Mouse (Mus musculus) embryonic facial prominence, embryonic 12.5 days (tissue): Measurements from ENCODE around the gene Fndc9. TPM values are rescaled to one million over a fixed set of nuclear protein-coding genes. Genes with fewer than 3 reads are reported as not detected.

Experiments
- ATAC-seq: fragments of 200-750 bp; cut with Nextera tagmentation; 2 replicates; pipeline ENCODE4 v1.8.0; 2017; ENCODE audit not compliant: insufficient number of reproducible peaks, insufficient read depth, low FRiP score, low TSS enrichment
- H3K27ac ChIP-seq: fragments of 300-500 bp; sonication (generic); 2 replicates; pipeline ENCODE4 v1.5.1; 2016; ENCODE audit warnings: mild to moderate bottlenecking
- H3K27me3 ChIP-seq: fragments of 300-500 bp; sonication (generic); 2 replicates; pipeline ENCODE4 v1.6.1; 2016; ENCODE audit warnings: mild to moderate bottlenecking, moderate library complexity
- H3K36me3 ChIP-seq: fragments of 300-500 bp; sonication (generic); 2 replicates; pipeline ENCODE4 v1.6.1; 2016; ENCODE audit warnings: mild to moderate bottlenecking
- H3K4me1 ChIP-seq: fragments of 300-500 bp; sonication (generic); 2 replicates; pipeline ENCODE4 v1.6.1; 2016
- H3K4me2 ChIP-seq: fragments of 300-500 bp; sonication (generic); replicated peaks from 2 replicates; pipeline ENCODE4 v1.6.1; 2016; ENCODE audit warnings: mild to moderate bottlenecking, moderate library complexity
- H3K4me3 ChIP-seq: fragments of 300-500 bp; sonication (generic); 2 replicates; pipeline ENCODE4 v1.5.1; 2016; ENCODE audit warnings: mild to moderate bottlenecking
- H3K9ac ChIP-seq: fragments of 300-500 bp; sonication (generic); 2 replicates; pipeline ENCODE4 v1.6.1; 2016; ENCODE audit warnings: mild to moderate bottlenecking, moderate library complexity
- H3K9me3 ChIP-seq: fragments of 300-500 bp; sonication (generic); 2 replicates; pipeline ENCODE4 v1.6.1; 2016; ENCODE audit warnings: mild to moderate bottlenecking, moderate library complexity
- WGBS: fragments of 180-500 bp; shearing (Covaris S2); methylation state at CpG from one replicate; pipeline ENCODE4 v1.1.7; 2016; 5-methylcytosine and 5-hydroxymethylcytosine counted together
- polyA plus RNA-seq: library from polyadenylated mRNA; unstranded; fragments of >200 nt; fragmentation: Nextera tagmentation; extraction: Ambion mirVana; gene quantifications from 2 replicates; pipeline ENCODE4 v1.2.1, GENCODE M21; 2016

Gene Fndc9
- polyA plus RNA-seq, 1 experiment from 2014 or later = 0.12 TPM

DNA sequence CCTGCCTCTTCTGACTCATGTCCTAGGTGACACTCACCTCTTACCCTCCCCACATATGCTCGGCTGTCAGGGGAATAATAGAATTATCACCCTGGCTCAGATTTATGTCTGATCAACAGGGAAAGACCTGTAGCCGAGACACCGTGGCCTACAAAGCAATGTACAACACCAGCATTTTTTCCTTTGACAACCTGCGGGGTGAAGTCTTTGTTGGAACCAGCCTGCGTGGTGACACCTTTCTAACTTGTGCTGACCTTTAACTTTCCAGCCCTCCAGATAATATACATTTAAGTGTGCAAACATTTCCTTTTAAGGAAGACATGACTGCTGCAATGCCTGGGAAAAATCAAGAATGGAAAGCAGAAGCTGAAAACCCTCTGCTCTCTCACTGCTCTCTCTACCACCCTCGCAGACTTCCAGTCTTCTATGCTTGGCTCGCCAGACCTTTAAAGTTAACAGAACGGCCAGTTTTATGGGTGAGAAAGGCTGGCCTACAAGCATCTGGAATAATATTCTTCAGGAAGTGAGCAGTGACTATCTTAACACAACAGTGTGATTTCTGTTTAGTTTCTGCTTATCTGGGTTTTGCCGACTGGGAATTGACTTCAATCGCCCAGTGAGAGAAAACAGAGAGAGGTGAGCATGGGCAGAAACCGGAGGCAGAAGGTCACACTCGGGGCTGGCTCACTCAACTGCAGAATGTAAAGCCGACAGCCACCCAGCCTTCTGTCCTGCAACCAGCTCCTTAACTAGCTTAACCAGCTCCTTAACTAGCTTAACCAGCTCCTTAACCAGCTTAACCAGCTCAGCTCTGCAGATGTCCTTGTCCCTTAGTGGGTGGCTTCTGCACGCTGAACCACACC, 20.7 kb upstream of the Fndc9 start:
- Histone ChIP-seq H3K9me3 (no peaks in the 10 kb centered on the region), H3K4me1 (peaks cover 34% of the 10 kb centered on the region), H3K36me3 (no peaks in the 10 kb centered on the region), H3K9ac (0 out of 2 replicates have a peak overlapping the region, but pooled peaks have one; percentile 4), H3K4me3 (no peak overlapping the region), H3K4me2 (no peak overlapping the region), H3K27me3 (no peaks in the 10 kb centered on the region), H3K27ac (peak overlapping the region; percentile 91)
- WGBS = 44% methylated on average over 14 of the region's 14 CpGs
- no peak for ATAC-seq

DNA sequence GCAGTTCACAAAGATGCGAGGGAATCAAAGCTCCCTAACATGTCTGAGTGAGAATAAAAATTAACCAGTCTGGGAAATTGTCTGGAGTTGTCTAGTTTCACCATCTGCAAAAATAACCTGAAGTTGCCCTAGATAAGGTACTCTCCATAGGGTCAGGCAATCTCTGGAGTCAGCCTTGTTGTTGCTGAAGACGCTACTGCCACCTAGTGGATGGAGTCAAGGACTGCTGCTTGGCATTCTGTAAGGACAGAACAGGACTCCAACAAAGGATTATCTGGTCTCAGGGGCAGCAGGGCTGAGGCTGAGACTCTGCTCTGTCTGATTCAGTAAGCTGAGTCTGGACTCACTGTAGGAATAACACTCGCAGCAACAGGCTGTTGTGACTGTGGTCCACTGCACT, 20.0 kb upstream of the Fndc9 start:
- WGBS = 17% methylated on average over 3 of the region's 3 CpGs
- Histone ChIP-seq H3K27ac (peak overlapping the region; percentile 91), H3K4me1 (peaks cover 38% of the 10 kb centered on the region), H3K9ac (no peak overlapping the region), H3K36me3 (no peaks in the 10 kb centered on the region), H3K9me3 (no peaks in the 10 kb centered on the region), H3K4me3 (no peak overlapping the region), H3K4me2 (no peak overlapping the region), H3K27me3 (no peaks in the 10 kb centered on the region)
- no peak; the same call in 1 of the 2 replicates for ATAC-seq

- ATAC-seq = no peak
- no peaks in the 10 kb centered on the region for H3K27me3 ChIP-seq
Measured at GRCm38 (mm10) chr11:46216669-46217068, 18.7 kb upstream of the Fndc9 start.

GRCm38 (mm10) chr11:46217686-46218085, 17.6 kb upstream of the Fndc9 start:
- H3K9ac ChIP-seq = no peak overlapping the region
- H3K27ac ChIP-seq = no peak overlapping the region
- H3K4me2 ChIP-seq = no peak overlapping the region
- ATAC-seq = no peak
- H3K9me3 ChIP-seq = no peaks in the 10 kb centered on the region
- no peaks in the 10 kb centered on the region for H3K36me3 ChIP-seq
- peaks cover 24% of the 10 kb centered on the region for H3K4me1 ChIP-seq
- 79% methylated on average over 9 of the region's 9 CpGs for WGBS
- no peak overlapping the region for H3K4me3 ChIP-seq
- no peaks in the 10 kb centered on the region for H3K27me3 ChIP-seq

More at GRCm38 (mm10) chr11:46216669-46217068, 18.7 kb upstream of the Fndc9 start:
- Histone ChIP-seq H3K9ac (no peak overlapping the region), H3K4me1 (peaks cover 29% of the 10 kb centered on the region), H3K4me2 (no peak overlapping the region), H3K36me3 (no peaks in the 10 kb centered on the region), H3K4me3 (no peak overlapping the region), H3K9me3 (no peaks in the 10 kb centered on the region), H3K27ac (no peak overlapping the region)
- 70% methylated on average over 7 of the region's 7 CpGs for WGBS

GRCm38 (mm10) chr11:46218584-46218983, 16.7 kb upstream of the Fndc9 start:
- peaks cover 24% of the 10 kb centered on the region for H3K4me1 ChIP-seq
- H3K9me3 ChIP-seq = no peaks in the 10 kb centered on the region
- no peaks in the 10 kb centered on the region for H3K36me3 ChIP-seq
- ATAC-seq = no peak
- no peak overlapping the region for H3K4me2 ChIP-seq
- no peak overlapping the region for H3K27ac ChIP-seq
- no peaks in the 10 kb centered on the region for H3K27me3 ChIP-seq
- no peak overlapping the region for H3K9ac ChIP-seq
- 33% methylated on average over 5 of the region's 5 CpGs for WGBS
- no peak overlapping the region for H3K4me3 ChIP-seq

DNA sequence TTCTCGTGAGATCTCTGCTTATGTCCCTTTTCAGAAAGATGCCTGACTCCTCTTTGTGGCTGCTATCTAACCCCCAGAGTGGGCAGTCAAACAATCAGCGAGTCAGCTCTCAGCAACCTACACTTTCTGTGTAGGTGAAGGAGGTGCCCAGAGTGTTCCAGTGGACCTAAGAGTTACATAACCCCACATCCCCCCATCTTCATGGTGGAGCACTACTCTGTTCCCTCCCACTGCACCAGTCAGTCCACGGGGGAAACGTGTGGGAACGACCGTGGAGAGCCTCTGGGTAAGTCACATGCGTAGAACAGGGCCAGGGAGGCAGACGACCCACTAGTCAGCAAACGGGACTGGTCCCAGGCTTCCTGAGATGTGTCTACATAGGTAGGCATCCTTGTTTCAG, 16.0 kb upstream of the Fndc9 start:
- 0 out of 2 replicates have a peak, but pooled peaks have one; percentile 26 for ATAC-seq
- Histone ChIP-seq H3K4me3 (no peak overlapping the region), H3K36me3 (no peaks in the 10 kb centered on the region), H3K9ac (no peak overlapping the region), H3K4me1 (peaks cover 17% of the 10 kb centered on the region), H3K27ac (0 out of 2 replicates have a peak overlapping the region, but pooled peaks have one; percentile 11), H3K4me2 (no peak overlapping the region), H3K9me3 (no peaks in the 10 kb centered on the region), H3K27me3 (no peaks in the 10 kb centered on the region)
- 82% methylated on average over 9 of the region's 9 CpGs for WGBS

GRCm38 (mm10) chr11:46220211-46220610, 15.1 kb upstream of the Fndc9 start:
- 85% methylated on average over 2 of the region's 2 CpGs for WGBS
- no peak overlapping the region for H3K27ac ChIP-seq

DNA sequence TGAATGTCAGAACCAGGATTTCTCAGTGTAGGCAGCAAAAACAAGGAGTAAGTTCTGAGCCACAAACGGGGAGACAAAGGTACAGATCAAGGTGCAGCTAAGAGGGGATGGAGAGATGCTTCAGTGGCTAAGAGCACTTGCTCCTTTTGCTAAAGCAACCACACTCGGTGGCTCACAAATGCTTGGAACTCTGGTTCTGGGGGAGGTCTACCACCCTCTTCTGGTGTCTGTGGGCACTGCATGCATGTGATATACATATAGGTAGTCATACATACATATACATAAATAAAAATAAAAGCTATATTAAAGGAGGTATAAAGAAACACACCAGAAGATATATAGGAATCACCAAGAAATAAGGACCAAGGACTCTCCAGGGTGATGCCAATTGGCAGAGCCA, 11.8 kb upstream of the Fndc9 start:
- H3K4me3 ChIP-seq = no peak overlapping the region
- H3K9me3 ChIP-seq = no peaks in the 10 kb centered on the region
- H3K36me3 ChIP-seq = no peaks in the 10 kb centered on the region
- H3K9ac ChIP-seq = no peak overlapping the region
- no peak overlapping the region for H3K4me2 ChIP-seq
- peaks cover 9% of the 10 kb centered on the region; the same call in 1 of the 2 replicates for H3K4me1 ChIP-seq
- no peak overlapping the region for H3K27ac ChIP-seq
- H3K27me3 ChIP-seq = no peaks in the 10 kb centered on the region
- no peak for ATAC-seq
- 67% methylated on average over 2 of the region's 2 CpGs for WGBS

More at GRCm38 (mm10) chr11:46220211-46220610, 15.1 kb upstream of the Fndc9 start:
- Histone ChIP-seq H3K4me2 (no peak overlapping the region), H3K4me3 (no peak overlapping the region), H3K27me3 (no peaks in the 10 kb centered on the region), H3K36me3 (no peaks in the 10 kb centered on the region), H3K9ac (no peak overlapping the region), H3K4me1 (peaks cover 9% of the 10 kb centered on the region; the same call in 1 of the 2 replicates), H3K9me3 (no peaks in the 10 kb centered on the region)
- ATAC-seq = no peak

GRCm38 (mm10) chr11:46225345-46225744, 10.0 kb upstream of the Fndc9 start:
- no peak for ATAC-seq

GRCm38 (mm10) chr11:46230184-46230583, 5.1 kb upstream of the Fndc9 start:
- Histone ChIP-seq H3K9me3 (no peaks in the 10 kb centered on the region), H3K9ac (no peak overlapping the region), H3K4me1 (0 out of 2 replicates have a peak, but pooled peaks cover 4% of the 10 kb centered on the region), H3K4me3 (no peak overlapping the region), H3K27ac (no peak overlapping the region), H3K4me2 (no peak overlapping the region), H3K36me3 (no peaks in the 10 kb centered on the region), H3K27me3 (no peaks in the 10 kb centered on the region)
- no peak for ATAC-seq
- 65% methylated on average over 6 of the region's 6 CpGs for WGBS

More at GRCm38 (mm10) chr11:46225345-46225744, 10.0 kb upstream of the Fndc9 start:
- no peaks in the 10 kb centered on the region for H3K27me3 ChIP-seq
- 63% methylated on average over 5 of the region's 5 CpGs for WGBS
- no peak overlapping the region for H3K4me3 ChIP-seq
- H3K27ac ChIP-seq = no peak overlapping the region
- H3K9me3 ChIP-seq = no peaks in the 10 kb centered on the region
- H3K4me2 ChIP-seq = no peak overlapping the region
- H3K36me3 ChIP-seq = no peaks in the 10 kb centered on the region
- 0 out of 2 replicates have a peak, but pooled peaks cover 4% of the 10 kb centered on the region for H3K4me1 ChIP-seq
- no peak overlapping the region for H3K9ac ChIP-seq

DNA sequence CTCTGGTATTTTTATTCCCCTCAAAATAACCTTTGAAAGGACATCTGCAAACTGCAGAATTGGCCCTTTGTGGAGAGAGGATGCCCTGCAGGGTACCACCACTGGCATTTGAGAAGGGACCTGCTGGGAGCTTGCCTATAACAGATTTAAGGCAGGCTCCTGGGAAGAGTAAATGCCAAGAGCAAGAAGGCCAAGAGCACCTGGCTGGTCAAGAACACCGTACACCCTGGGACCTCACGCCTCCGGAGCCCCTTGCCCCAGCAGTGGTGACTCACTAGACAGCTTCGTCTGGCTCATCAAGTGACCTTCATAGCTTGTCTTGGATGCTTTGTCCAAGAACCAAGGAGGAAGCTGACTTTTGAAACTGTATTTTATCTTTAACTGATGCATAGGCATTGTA, 2.5 kb upstream of the Fndc9 start:
- no peaks in the 10 kb centered on the region for H3K9me3 ChIP-seq
- no peaks in the 10 kb centered on the region for H3K36me3 ChIP-seq
- no peak overlapping the region for H3K4me2 ChIP-seq
- H3K27ac ChIP-seq = no peak overlapping the region
- no peak for ATAC-seq
- H3K4me1 ChIP-seq = no peaks in the 10 kb centered on the region
- H3K4me3 ChIP-seq = no peak overlapping the region
- 90% methylated on average over 4 of the region's 4 CpGs for WGBS
- no peak overlapping the region for H3K9ac ChIP-seq
- no peaks in the 10 kb centered on the region for H3K27me3 ChIP-seq

GRCm38 (mm10) chr11:46233966-46234365, 1.4 kb upstream of the Fndc9 start:
- Histone ChIP-seq H3K27me3 (no peaks in the 10 kb centered on the region), H3K4me2 (no peak overlapping the region), H3K27ac (no peak overlapping the region), H3K36me3 (no peaks in the 10 kb centered on the region), H3K4me1 (no peaks in the 10 kb centered on the region), H3K9me3 (no peaks in the 10 kb centered on the region), H3K9ac (no peak overlapping the region), H3K4me3 (no peak overlapping the region)
- WGBS = 79% methylated on average over 4 of the region's 4 CpGs
- ATAC-seq = no peak
